Mouse (Mus musculus): ENCODE data around the gene Gm49366. TPM values are rescaled to one million over a fixed set of nuclear protein-coding genes. Genes with fewer than 3 reads are reported as not detected.

The Gm49366 gene
- total RNA-seq, 1 experiment, result not detected

DNA sequence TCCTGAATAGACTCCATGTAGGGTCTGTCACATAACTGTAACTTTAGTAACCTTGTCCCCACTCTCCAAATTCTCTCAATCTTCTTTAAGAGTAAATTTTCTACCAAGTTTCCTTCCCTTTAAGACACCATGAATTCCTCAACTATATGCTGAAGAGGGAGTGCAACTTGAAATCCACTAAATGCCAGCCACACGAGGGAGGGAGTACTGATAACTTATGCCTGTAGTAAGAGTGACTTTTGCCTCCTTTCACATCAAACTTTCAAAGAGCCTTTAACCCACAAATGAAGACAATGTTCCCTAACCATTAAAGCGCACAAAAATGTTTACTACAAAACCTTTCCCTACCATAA is 62.7 kb downstream of the Gm49366 start:
- in situ Hi-C loops (cut with MboI; ENCODE audit: low sequenced_read_pairs in 2 of 2, unreplicated experiment in 2 of 2), result no loop called here
- H3K4me1 ChIP-seq (ENCODE audit: control insufficient read depth in 2 of 2, insufficient read depth in 2 of 2, low read length in 2 of 2, poor library complexity in 1 of 2), result no peaks in the 10 kb centered on the region
- H3K4me3 ChIP-seq (ENCODE audit: insufficient read depth in 1 of 2, low read depth in 1 of 2, low read length in 2 of 2, poor library complexity in 1 of 2, severe bottlenecking in 1 of 2), result peak overlapping the region in 1 of 2 experiments; percentile 68; a peak in 3 of 4 replicates
- H3K9me3 ChIP-seq (ENCODE audit: control insufficient read depth, insufficient read depth, low read depth, low read length), result no peaks in the 10 kb centered on the region
- DNase-seq (ENCODE audit: low read depth, low spot score), result no peak
- no peak overlapping the region for H3K27ac ChIP-seq (ENCODE audit: insufficient read depth, low read depth, low read length, poor library complexity, severe bottlenecking)
- H3K9ac ChIP-seq (ENCODE audit: insufficient read depth, low read depth, low read length, poor library complexity, severe bottlenecking), result no peak overlapping the region
- TF ChIP-seq ZNF384 (IDR thresholded peaks at IDR 0.05; ENCODE audit: low read depth, low read length) (no peak), HCFC1 (IDR thresholded peaks at IDR 0.05; ENCODE audit: borderline replicate concordance, insufficient read depth, low read length) (no peak), CHD2 (IDR thresholded peaks at IDR 0.05; ENCODE audit: low read depth, low read length) (no peak), ZC3H11A (IDR thresholded peaks at IDR 0.05; ENCODE audit: borderline replicate concordance, low read depth, low read length) (no peak), MAFK (IDR thresholded peaks at IDR 0.05; ENCODE audit: insufficient read depth, low read depth, low read length) (no peak)
- no peaks in the 10 kb centered on the region for H3K36me3 ChIP-seq (ENCODE audit: control insufficient read depth, insufficient read depth, low read length, poor library complexity, severe bottlenecking)

DNA sequence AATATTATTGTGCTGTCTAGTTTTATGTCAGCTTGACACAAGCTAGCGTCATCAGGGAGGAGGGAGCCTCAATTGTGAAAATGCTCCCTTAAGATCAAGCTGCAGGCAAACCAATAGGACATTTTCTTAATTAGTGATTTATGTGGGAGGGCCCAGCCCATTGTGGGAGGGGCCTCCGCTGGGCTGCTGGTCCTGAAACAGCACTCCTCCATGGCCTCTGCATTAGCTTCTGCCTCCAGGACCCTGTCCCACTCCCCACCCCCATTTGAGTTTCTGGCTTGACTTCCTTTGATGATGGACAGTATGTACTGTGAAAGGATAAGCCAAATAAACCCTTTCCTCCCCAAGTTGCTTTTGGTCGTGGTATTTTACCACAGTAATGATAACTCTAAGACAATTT is 68.3 kb downstream of the Gm49366 start:
- no peak for DNase-seq (ENCODE audit: low read depth, low spot score)
- no peaks in the 10 kb centered on the region for H3K36me3 ChIP-seq (ENCODE audit: control insufficient read depth, insufficient read depth, low read length, poor library complexity, severe bottlenecking)
- TF ChIP-seq CHD2 (IDR thresholded peaks at IDR 0.05; ENCODE audit: low read depth, low read length), result no peak
- TF ChIP-seq MAFK (IDR thresholded peaks at IDR 0.05; ENCODE audit: insufficient read depth, low read depth, low read length), result no peak
- no peak for TF ChIP-seq HCFC1 (IDR thresholded peaks at IDR 0.05; ENCODE audit: borderline replicate concordance, insufficient read depth, low read length)
- no peak for TF ChIP-seq ZNF384 (IDR thresholded peaks at IDR 0.05; ENCODE audit: low read depth, low read length)
- no peak for TF ChIP-seq ZC3H11A (IDR thresholded peaks at IDR 0.05; ENCODE audit: borderline replicate concordance, low read depth, low read length)
- in situ Hi-C loops (cut with MboI; ENCODE audit: low sequenced_read_pairs in 2 of 2, unreplicated experiment in 2 of 2), result no loop called here
- H3K9ac ChIP-seq (ENCODE audit: insufficient read depth, low read depth, low read length, poor library complexity, severe bottlenecking), result no peak overlapping the region
- no peaks in the 10 kb centered on the region for H3K9me3 ChIP-seq (ENCODE audit: control insufficient read depth, insufficient read depth, low read depth, low read length)
- no peak overlapping the region for H3K4me3 ChIP-seq (ENCODE audit: insufficient read depth in 1 of 2, low read depth in 1 of 2, low read length in 2 of 2, poor library complexity in 1 of 2, severe bottlenecking in 1 of 2)
- no peaks in the 10 kb centered on the region for H3K4me1 ChIP-seq (ENCODE audit: control insufficient read depth in 2 of 2, insufficient read depth in 2 of 2, low read length in 2 of 2, poor library complexity in 1 of 2)
- no peak overlapping the region for H3K27ac ChIP-seq (ENCODE audit: insufficient read depth, low read depth, low read length, poor library complexity, severe bottlenecking)

DNA sequence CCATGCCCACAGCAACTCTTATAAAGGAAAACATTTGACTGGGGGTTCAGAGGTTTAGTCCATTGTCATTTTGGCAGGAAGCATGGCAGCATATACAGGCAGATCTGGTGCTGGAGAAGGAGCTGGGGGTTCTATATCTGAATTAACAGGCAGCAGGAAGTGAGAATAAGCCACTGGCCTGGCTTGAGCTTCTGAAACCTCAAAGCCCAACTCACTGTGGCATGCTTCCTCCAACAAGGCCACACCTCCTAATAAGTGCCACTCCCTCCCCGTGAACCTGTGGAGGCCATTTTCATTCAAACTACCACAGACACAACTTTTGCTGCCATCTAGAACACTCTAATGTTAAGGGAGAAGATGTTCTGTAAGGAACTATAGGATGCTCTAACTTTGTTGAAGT is 69.0 kb downstream of the Gm49366 start:
- H3K9ac ChIP-seq (ENCODE audit: insufficient read depth, low read depth, low read length, poor library complexity, severe bottlenecking), result no peak overlapping the region
- TF ChIP-seq HCFC1 (IDR thresholded peaks at IDR 0.05; ENCODE audit: borderline replicate concordance, insufficient read depth, low read length) (no peak), CHD2 (IDR thresholded peaks at IDR 0.05; ENCODE audit: low read depth, low read length) (no peak), MAFK (IDR thresholded peaks at IDR 0.05; ENCODE audit: insufficient read depth, low read depth, low read length) (no peak), ZC3H11A (IDR thresholded peaks at IDR 0.05; ENCODE audit: borderline replicate concordance, low read depth, low read length) (no peak), ZNF384 (IDR thresholded peaks at IDR 0.05; ENCODE audit: low read depth, low read length) (no peak)
- H3K36me3 ChIP-seq (ENCODE audit: control insufficient read depth, insufficient read depth, low read length, poor library complexity, severe bottlenecking), result no peaks in the 10 kb centered on the region
- no peak overlapping the region for H3K27ac ChIP-seq (ENCODE audit: insufficient read depth, low read depth, low read length, poor library complexity, severe bottlenecking)
- no peak for DNase-seq (ENCODE audit: low read depth, low spot score)
- no peak overlapping the region for H3K4me3 ChIP-seq (ENCODE audit: insufficient read depth in 1 of 2, low read depth in 1 of 2, low read length in 2 of 2, poor library complexity in 1 of 2, severe bottlenecking in 1 of 2)
- no peaks in the 10 kb centered on the region for H3K4me1 ChIP-seq (ENCODE audit: control insufficient read depth in 2 of 2, insufficient read depth in 2 of 2, low read length in 2 of 2, poor library complexity in 1 of 2)
- H3K9me3 ChIP-seq (ENCODE audit: control insufficient read depth, insufficient read depth, low read depth, low read length), result no peaks in the 10 kb centered on the region
- in situ Hi-C loops (cut with MboI; ENCODE audit: low sequenced_read_pairs in 2 of 2, unreplicated experiment in 2 of 2), result no loop called here

Other genes starting within 250 kb of the Gm49366 start
- 17.2 and 18.2 TPM in 2 replicates for gene Numb, start 117.0 kb upstream of the Gm49366 start, total RNA-seq (2012; rRNA removed)
- 22.6 and 24.9 TPM in 2 replicates for gene Riox1, start 88.3 kb upstream of the Gm49366 start, total RNA-seq (2012; rRNA removed)
- gene Heatr4, start 54.1 kb upstream of the Gm49366 start, total RNA-seq (2012; rRNA removed), result not detected in 2 replicates
- gene Acot2, start 51.1 kb upstream of the Gm49366 start, total RNA-seq (2012; rRNA removed), result 3.7 and 4.1 TPM in 2 replicates
- 10.2 and 19.3 TPM in 2 replicates for gene Acot1, start 29.4 kb upstream of the Gm49366 start, total RNA-seq (2012; rRNA removed)
- 0.04 and 0.05 TPM in 2 replicates for gene Acot4, start 556 bp upstream of the Gm49366 start, total RNA-seq (2012; rRNA removed)
- gene Acot3, start 13.2 kb downstream of the Gm49366 start, total RNA-seq (2012; rRNA removed), result 0.27 and 0.32 TPM in 2 replicates
- gene Acot5, start 30.4 kb downstream of the Gm49366 start, total RNA-seq (2012; rRNA removed), result not detected in 2 replicates
- 0.36 and 0.58 TPM in 2 replicates for gene Acot6, start 61.7 kb downstream of the Gm49366 start, total RNA-seq (2012; rRNA removed)
- 3.0 and 3.5 TPM in 2 replicates for gene Dnal1, start 75.4 kb downstream of the Gm49366 start, total RNA-seq (2012; rRNA removed)
- gene Pnma1, start 109.6 kb downstream of the Gm49366 start, total RNA-seq (2012; rRNA removed), result 0.80 and 1.5 TPM in 2 replicates
- 9.6 and 19.3 TPM in 2 replicates for gene Elmsan1, start 179.9 kb downstream of the Gm49366 start, total RNA-seq (2012; rRNA removed)
- gene Ptgr2, start 246.3 kb downstream of the Gm49366 start, total RNA-seq (2012; rRNA removed), result 16.2 and 16.7 TPM in 2 replicates

All from ES-E14 (cell line).